Comparison of ENCODE assay signal across 8 mouse cellular contexts in the genomic region with DNA sequence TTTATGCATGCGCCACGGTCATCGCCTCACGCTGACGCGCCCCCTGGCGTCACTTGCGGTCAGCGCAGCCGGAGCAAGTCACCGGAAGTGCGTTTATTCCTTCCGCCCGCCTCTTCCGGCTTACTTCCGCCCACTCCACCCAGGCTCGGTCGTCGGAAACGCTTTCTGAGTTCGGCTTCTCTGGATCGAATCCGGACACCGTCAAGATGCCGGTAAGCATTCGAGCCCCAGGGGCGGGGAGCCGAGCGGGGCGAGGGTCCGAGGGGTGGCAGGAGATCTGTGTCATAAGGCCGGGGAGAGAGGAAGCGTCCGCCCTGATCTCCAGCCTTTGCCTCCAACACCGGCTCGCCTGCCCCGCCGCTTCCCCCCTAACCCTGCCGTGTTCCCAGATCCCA. TPM values are rescaled to one million over a fixed set of nuclear protein-coding genes. Genes with fewer than 3 reads are reported as not detected.
A peak's percentile ranks its signal among the peaks of the same experiment; 100 is the strongest.
DNase-seq lines count a peak whose midpoint lies in the region; ATAC-seq and TF ChIP-seq lines count a peak whose summit lies in the region.

A gene (plus strand): TSS at position 93 of the 395 bp plus-strand sequence.

- peak within 1 kb of the TSS; percentile 94 for H3K4me2 ChIP-seq in forebrain, embryonic 12.5 days
- peak within 1 kb of the TSS; percentile 66 for H3K4me2 ChIP-seq in heart, postnatal 0 days (ENCODE audit: low read depth, low read length)
- H3K4me2 ChIP-seq in liver, embryonic 16.5 days (ENCODE audit: low read depth, low read length), result peak within 1 kb of the TSS; percentile 79
- H3K4me2 ChIP-seq in neural tube, embryonic 13.5 days, result peak within 1 kb of the TSS; percentile 87

- WGBS in forebrain, embryonic 12.5 days, result under 1% methylated on average over 39 of the region's 39 CpGs
- WGBS in heart, postnatal 0 days, result under 1% methylated on average over 39 of the region's 39 CpGs
- WGBS in liver, embryonic 16.5 days (ENCODE audit: insufficient replicate concordance), result 0% methylated on average over 39 of the region's 39 CpGs
- WGBS in neural tube, embryonic 13.5 days, result under 1% methylated on average over 39 of the region's 39 CpGs

- H3K9me3 ChIP-seq in E14TG2a.4 (ENCODE audit: low read length), result no peaks in the 10 kb centered on the region
- H3K9me3 ChIP-seq in forebrain, embryonic 12.5 days, result no peaks in the 10 kb centered on the region
- no peaks in the 10 kb centered on the region for H3K9me3 ChIP-seq in heart, postnatal 0 days (replicated peaks; ENCODE audit: control insufficient read depth, low read length)
- H3K9me3 ChIP-seq in liver, embryonic 16.5 days (replicated peaks; ENCODE audit: control insufficient read depth, low read length), result no peaks in the 10 kb centered on the region
- H3K9me3 ChIP-seq in neural tube, embryonic 13.5 days, result no peaks in the 10 kb centered on the region

- peak; percentile 60 for TF ChIP-seq POLR2A in testis, adult 2 months (IDR thresholded peaks at IDR 0.05; ENCODE audit: control insufficient read depth, low read depth, low read length)

- TF ChIP-seq CTCF in E14TG2a.4 (conservative IDR thresholded peaks at IDR 0.05; ENCODE audit: low read length), result peak; percentile 89
- peak; percentile 90 for TF ChIP-seq CTCF in heart, postnatal 0 days (IDR thresholded peaks at IDR 0.05; ENCODE audit: low read depth)
- TF ChIP-seq CTCF in testis, adult 2 months (IDR thresholded peaks at IDR 0.05; ENCODE audit: control insufficient read depth, insufficient read depth, insufficient replicate concordance, low read depth, low read length), result peak; percentile 97

- H3K27me3 ChIP-seq in E14TG2a.4 (ENCODE audit: insufficient read depth, low read length), result no peaks in the 10 kb centered on the region
- no peaks in the 10 kb centered on the region for H3K27me3 ChIP-seq in forebrain, embryonic 12.5 days
- no peaks in the 10 kb centered on the region for H3K27me3 ChIP-seq in heart, postnatal 0 days (ENCODE audit: control insufficient read depth, insufficient read depth, low read length)
- H3K27me3 ChIP-seq in liver, embryonic 16.5 days (ENCODE audit: control insufficient read depth, insufficient read depth, low read depth, low read length), result no peaks in the 10 kb centered on the region
- no peaks in the 10 kb centered on the region for H3K27me3 ChIP-seq in neural tube, embryonic 13.5 days
- H3K27me3 ChIP-seq in testis, adult 2 months (ENCODE audit: control insufficient read depth, insufficient read depth, low read length), result no peaks in the 10 kb centered on the region

- peak; percentile 50; the same call in 1 of the 2 replicates for TF ChIP-seq EP300 in heart, postnatal 0 days (IDR thresholded peaks at IDR 0.05; ENCODE audit: low read depth)

- peak; percentile 85 for ATAC-seq in forebrain, embryonic 12.5 days (ENCODE audit: low FRiP score)
- peak; percentile 87 for ATAC-seq in heart, postnatal 0 days (ENCODE audit: insufficient read depth, low read depth)
- ATAC-seq in liver, embryonic 16.5 days (ENCODE audit: low read depth), result peak; percentile 86
- peak; percentile 90 for ATAC-seq in neural tube, embryonic 13.5 days (ENCODE audit: low read depth)

- peak within 1 kb of the TSS; percentile 96 for H3K4me3 ChIP-seq in E14TG2a.4 (replicated peaks; ENCODE audit: low read length)
- peak within 1 kb of the TSS; percentile 80 for H3K4me3 ChIP-seq in forebrain, embryonic 12.5 days (replicated peaks)
- peak within 1 kb of the TSS; percentile 90 for H3K4me3 ChIP-seq in heart, postnatal 0 days (ENCODE audit: low read depth, low read length)
- H3K4me3 ChIP-seq in liver, embryonic 16.5 days (ENCODE audit: low read depth, low read length), result peak within 1 kb of the TSS; percentile 99
- H3K4me3 ChIP-seq in neural tube, embryonic 13.5 days, result peak within 1 kb of the TSS; percentile 75
- peak within 1 kb of the TSS; percentile 87 for H3K4me3 ChIP-seq in testis, adult 2 months (ENCODE audit: control insufficient read depth, low read depth, low read length)

- H3K27ac ChIP-seq in forebrain, embryonic 12.5 days, result peak within 1 kb of the TSS; percentile 42; the same call in 1 of the 2 replicates
- H3K27ac ChIP-seq in heart, postnatal 0 days (ENCODE audit: low read depth), result peak within 1 kb of the TSS; percentile 86
- H3K27ac ChIP-seq in liver, embryonic 16.5 days (ENCODE audit: low read length), result peak within 1 kb of the TSS; percentile 76
- peak within 1 kb of the TSS; percentile 66 for H3K27ac ChIP-seq in neural tube, embryonic 13.5 days (replicated peaks)
- 0 out of 2 replicates have a peak within 1 kb of the TSS, but pooled peaks have one; percentile 9 for H3K27ac ChIP-seq in testis, adult 2 months (ENCODE audit: control insufficient read depth, insufficient read depth, low read depth, low read length)

- DNase-seq in c-Kit-positive CD71-positive TER-119-positive erythroid progenitor cells, embryonic 14.5 days (ENCODE audit: low spot score), result peak; percentile 87
- DNase-seq in heart, postnatal 0 days (ENCODE audit: low spot score), result peak; percentile 83
- peak; percentile 95 for DNase-seq in kidney, postnatal 4 days

- peak within 1 kb of the TSS; percentile 78 for H3K9ac ChIP-seq in forebrain, embryonic 12.5 days
- peak within 1 kb of the TSS; percentile 89 for H3K9ac ChIP-seq in heart, postnatal 0 days (replicated peaks; ENCODE audit: low read depth, low read length)
- peak within 1 kb of the TSS; percentile 98 for H3K9ac ChIP-seq in liver, embryonic 16.5 days (ENCODE audit: low read depth, low read length)
- H3K9ac ChIP-seq in neural tube, embryonic 13.5 days, result peak within 1 kb of the TSS; percentile 82

- peaks cover 39% of the 10 kb centered on the region for H3K4me1 ChIP-seq in E14TG2a.4 (replicated peaks; ENCODE audit: low read depth, low read length)
- H3K4me1 ChIP-seq in forebrain, embryonic 12.5 days, result peaks cover 13% of the 10 kb centered on the region
- peaks cover 7% of the 10 kb centered on the region; the same call in 1 of the 2 replicates for H3K4me1 ChIP-seq in heart, postnatal 0 days (ENCODE audit: control insufficient read depth, insufficient read depth)
- H3K4me1 ChIP-seq in liver, embryonic 16.5 days (ENCODE audit: control insufficient read depth, low read depth, low read length), result peaks cover 16% of the 10 kb centered on the region
- peaks cover 12% of the 10 kb centered on the region for H3K4me1 ChIP-seq in neural tube, embryonic 13.5 days (replicated peaks)
- H3K4me1 ChIP-seq in testis, adult 2 months (ENCODE audit: control insufficient read depth, insufficient read depth, low read length), result peaks cover 5% of the 10 kb centered on the region

- peaks cover 30% of the 10 kb centered on the region for H3K36me3 ChIP-seq in E14TG2a.4 (ENCODE audit: insufficient read depth, low read length)
- peaks cover 3% of the 10 kb centered on the region for H3K36me3 ChIP-seq in forebrain, embryonic 12.5 days (replicated peaks)
- H3K36me3 ChIP-seq in heart, postnatal 0 days (replicated peaks; ENCODE audit: control insufficient read depth, insufficient read depth, low read length), result 0 out of 2 replicates have a peak, but pooled peaks cover 1% of the 10 kb centered on the region
- H3K36me3 ChIP-seq in liver, embryonic 16.5 days (ENCODE audit: control insufficient read depth, insufficient read depth), result peaks cover 2% of the 10 kb centered on the region; the same call in 1 of the 2 replicates
- H3K36me3 ChIP-seq in neural tube, embryonic 13.5 days, result peaks cover 4% of the 10 kb centered on the region
- no peaks in the 10 kb centered on the region for H3K36me3 ChIP-seq in testis, adult 2 months (ENCODE audit: control insufficient read depth, insufficient read depth, low read length)

RNA-seq across cellular contexts. Expression of the gene that starts here (rescaled TPM):
- 111 and 128 TPM in 2 replicates for polyA plus RNA-seq in forebrain, embryonic 12.5 days (2016; fragmentation: Nextera tagmentation; extraction: Ambion mirVana)
- 157 and 179 TPM in 2 replicates for total RNA-seq in heart, postnatal 0 days (2014; rRNA removed; ENCODE audit: low replicate concordance)
- 97.2 and 106 TPM in 2 replicates for polyA plus RNA-seq in heart, postnatal 0 days (2015; fragmentation: Nextera tagmentation; extraction: Ambion mirVana)
- 85.4 and 105 TPM in 2 replicates for polyA plus RNA-seq in liver, embryonic 16.5 days (2015; fragmentation: Nextera tagmentation; extraction: Ambion mirVana)
- 163 and 169 TPM in 2 replicates for polyA plus RNA-seq in neural tube, embryonic 13.5 days (2015; fragmentation: Nextera tagmentation; extraction: Ambion mirVana)
- polyA plus RNA-seq in testis, adult 2 months (2012; rRNA removed), result 35.0 and 35.1 TPM in 2 replicates

Comparison
In these comparisons a context has a peak if more than half of its experiments do, and no peak if none do; other contexts are left out.
1. Peak in every context shown above with its lines: DNase-seq, ATAC-seq, H3K4me3 ChIP-seq and H3K27ac ChIP-seq.
2. H3K27ac ChIP-seq: peak in every context shown above with its lines; median percentile 86 in heart, postnatal 0 days; 76 in liver, embryonic 16.5 days; 66 in neural tube, embryonic 13.5 days; 42 in forebrain, embryonic 12.5 days; 9 in testis, adult 2 months.